Mouse (Mus musculus) liver, embryonic 14.5 days (tissue): ENCODE data around the gene Tnrc18. TPM values are rescaled to one million over a fixed set of nuclear protein-coding genes. Genes with fewer than 3 reads are reported as not detected.

Experiments
- ATAC-seq: fragments of 200-750 bp; cut with Nextera tagmentation; 2 replicates; pipeline ENCODE4 v1.8.0; 2017; ENCODE audit warnings: moderate number of reproducible peaks, mild to moderate bottlenecking, moderate library complexity; ENCODE audit not compliant: insufficient read depth
- DNase-seq, 3 experiments: peaks; one replicate each; pipeline ENCODE4 v3.0.0-alpha.2; 2012 to 2013; ENCODE audit warnings: low read depth in 3 of 3, low spot score in 3 of 3
- H3K27ac ChIP-seq: fragments of 300-500 bp; sonication (generic); 2 replicates; pipeline ENCODE4 v1.5.1; 2014; ENCODE audit warnings: moderate library complexity, mild to moderate bottlenecking, control low read depth, inconsistent platforms
- H3K27me3 ChIP-seq: fragments of 300-500 bp; sonication (generic); 2 replicates; pipeline ENCODE4 v1.6.1; 2014; ENCODE audit warnings: mild to moderate bottlenecking, low read length, moderate library complexity; ENCODE audit not compliant: control insufficient read depth, insufficient read depth
- H3K36me3 ChIP-seq: fragments of 300-500 bp; sonication (generic); replicated peaks from 2 replicates; pipeline ENCODE4 v1.6.1; 2014; ENCODE audit warnings: low read depth; ENCODE audit not compliant: control insufficient read depth, insufficient read depth
- H3K4me1 ChIP-seq, 2 experiments: fragments of 200-500 bp in 1 of 2; fragments of 300-500 bp in 1 of 2; sonication (generic) in 1 of 2; replicated peaks; 2 replicates each; pipeline ENCODE4 v1.6.1; 2012 to 2014; ENCODE audit warnings: antibody characterized with exemption in 1 of 2, inconsistent platforms in 1 of 2, low read length in 1 of 2; ENCODE audit not compliant: control insufficient read depth in 2 of 2, insufficient read depth in 2 of 2
- H3K4me2 ChIP-seq: fragments of 300-500 bp; sonication (generic); 2 replicates; pipeline ENCODE4 v1.6.1; 2014; ENCODE audit warnings: low read depth, mild to moderate bottlenecking, control low read depth, moderate library complexity
- H3K4me3 ChIP-seq, 2 experiments: fragments of 200-500 bp in 1 of 2; fragments of 300-500 bp in 1 of 2; sonication (generic) in 1 of 2; 2 replicates each; pipeline ENCODE4 v1.5.1; 2012 to 2014; ENCODE audit warnings: low read depth in 2 of 2, low read length in 2 of 2, mild to moderate bottlenecking in 2 of 2, control low read depth in 1 of 2, inconsistent platforms in 1 of 2, moderate library complexity in 1 of 2; ENCODE audit not compliant: insufficient read depth in 1 of 2
- H3K9ac ChIP-seq: fragments of 300-500 bp; sonication (generic); replicated peaks from 2 replicates; pipeline ENCODE4 v1.6.1; 2014; ENCODE audit warnings: mild to moderate bottlenecking, control low read depth, moderate library complexity
- H3K9me3 ChIP-seq: fragments of 300-500 bp; sonication (generic); 2 replicates; pipeline ENCODE4 v1.6.1; 2016; ENCODE audit warnings: low read length, mixed read lengths; ENCODE audit not compliant: control insufficient read depth
- CTCF ChIP-seq: IDR thresholded peaks from 2 replicates; pipeline ENCODE4 v1.5.1; 2016; ENCODE audit warnings: antibody characterized with exemption, low read depth, control low read depth
- EP300 ChIP-seq: IDR thresholded peaks from 2 replicates; pipeline ENCODE4 v1.6.1; 2016; ENCODE audit warnings: antibody characterized with exemption, low read depth
- WGBS: fragments of 180-500 bp; shearing (Covaris S2); extraction: QIAGEN DNeasy Blood & Tissue Kit; methylation state at CpG from one replicate; pipeline ENCODE4 v1.1.7; 2014; ENCODE audit not compliant: insufficient replicate concordance; 5-methylcytosine and 5-hydroxymethylcytosine counted together
- polyA plus RNA-seq, 2 experiments: library from polyadenylated mRNA; depleted of rRNA in 1 of 2; stranded (reverse) in 1 of 2; unstranded in 1 of 2; fragments of >200 nt; fragmentation: Nextera tagmentation in 1 of 2; extraction: Ambion mirVana in 1 of 2; gene quantifications; 2 replicates each; pipeline versions ENCODE4 v1.2.1 to v1.2.3; 2012 to 2014

Tnrc18 gene
- polyA plus RNA-seq, 2 experiments, result 2.3 to 2.9 TPM

GRCm38 (mm10) chr5:142800656-142801055 lies 16.8 kb downstream of the Tnrc18 start:
- Histone ChIP-seq H3K4me3 (no peak overlapping the region), H3K27ac (peak overlapping the region; percentile 94), H3K9ac (0 out of 2 replicates have a peak overlapping the region, but pooled peaks have one; percentile 38), H3K9me3 (no peaks in the 10 kb centered on the region), H3K4me2 (peak overlapping the region; percentile 77), H3K36me3 (no peaks in the 10 kb centered on the region), H3K4me1 (peaks cover 50 to 53% of the 10 kb centered on the region in 2 experiments), H3K27me3 (no peaks in the 10 kb centered on the region)
- ATAC-seq (no peak), DNase-seq (no peak)
- TF ChIP-seq CTCF (no peak), EP300 (no peak)
- WGBS, result 19% methylated on average over 6 of the region's 6 CpGs

DNA sequence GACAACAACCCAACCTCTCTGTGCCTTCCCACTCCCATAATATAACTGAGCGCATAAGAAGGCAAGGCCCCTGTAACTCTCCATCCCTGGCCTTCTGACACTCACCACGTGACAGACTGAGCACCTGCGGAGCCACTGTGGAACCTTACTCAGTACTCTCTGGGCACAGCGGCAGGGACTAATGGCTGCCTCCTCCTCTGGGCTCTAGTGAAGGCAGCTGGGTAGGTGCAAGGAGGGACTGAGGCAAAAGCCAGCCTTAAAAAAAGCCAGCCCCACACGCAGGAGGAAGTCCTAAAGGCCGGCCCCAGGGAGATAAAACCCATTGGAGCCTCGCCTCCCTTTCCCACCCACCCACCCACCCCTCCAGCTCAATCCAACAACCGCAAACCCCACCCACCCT lies 17.3 kb downstream of the Tnrc18 start:
- TF ChIP-seq CTCF, result no peak
- no peak for TF ChIP-seq EP300
- ATAC-seq, result peak; percentile 59
- H3K4me2 ChIP-seq, result peak overlapping the region; percentile 77

GRCm38 (mm10) chr5:142799259-142799658 lies 18.2 kb downstream of the Tnrc18 start:
- H3K27ac ChIP-seq, result no peak overlapping the region
- peaks cover 50 to 53% of the 10 kb centered on the region in 2 experiments for H3K4me1 ChIP-seq
- 69% methylated on average over 4 of the region's 4 CpGs for WGBS
- H3K27me3 ChIP-seq, result no peaks in the 10 kb centered on the region
- peak overlapping the region; percentile 77 for H3K4me2 ChIP-seq
- no peaks in the 10 kb centered on the region for H3K36me3 ChIP-seq
- DNase-seq (no peak), ATAC-seq (no peak)
- H3K4me3 ChIP-seq, result peak overlapping the region; percentile 43 to 55; a peak in 3 of 4 replicates
- TF ChIP-seq EP300 (no peak), CTCF (no peak)
- peak overlapping the region; percentile 63 for H3K9ac ChIP-seq
- H3K9me3 ChIP-seq, result no peaks in the 10 kb centered on the region

More for the DNA sequence above, 17.3 kb downstream of the Tnrc18 start:
- no peaks in the 10 kb centered on the region for H3K36me3 ChIP-seq
- WGBS, result 13% methylated on average over 8 of the region's 8 CpGs
- H3K9me3 ChIP-seq, result no peaks in the 10 kb centered on the region
- H3K27ac ChIP-seq, result peak overlapping the region; percentile 94
- H3K27me3 ChIP-seq, result no peaks in the 10 kb centered on the region
- peak overlapping the region; percentile 43 to 55 for H3K4me3 ChIP-seq
- peaks cover 50 to 53% of the 10 kb centered on the region in 2 experiments for H3K4me1 ChIP-seq
- no peak for DNase-seq
- H3K9ac ChIP-seq, result peak overlapping the region; percentile 63

DNA sequence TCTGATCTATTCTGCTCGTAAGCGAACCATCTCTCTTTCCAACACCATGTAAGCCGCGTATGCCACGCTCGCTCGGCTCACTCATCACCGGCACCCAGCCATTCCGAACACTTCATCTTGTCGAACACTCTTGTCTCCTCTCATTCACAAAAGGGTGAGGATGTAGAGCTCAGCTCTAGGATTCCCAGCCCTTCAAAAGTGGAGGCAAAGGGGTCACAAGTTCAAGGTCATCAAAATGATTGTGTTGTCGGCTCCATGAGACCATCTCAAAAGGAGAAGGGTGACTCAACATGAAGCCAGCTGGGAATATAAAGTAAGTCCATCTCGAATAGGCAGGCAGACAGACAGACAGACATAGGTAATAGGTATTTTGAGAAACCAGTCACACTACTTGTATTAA lies 19.3 kb downstream of the Tnrc18 start:
- TF ChIP-seq CTCF (no peak), EP300 (no peak)
- H3K4me1 ChIP-seq, result peaks cover 40 to 44% of the 10 kb centered on the region in 2 experiments

DNA sequence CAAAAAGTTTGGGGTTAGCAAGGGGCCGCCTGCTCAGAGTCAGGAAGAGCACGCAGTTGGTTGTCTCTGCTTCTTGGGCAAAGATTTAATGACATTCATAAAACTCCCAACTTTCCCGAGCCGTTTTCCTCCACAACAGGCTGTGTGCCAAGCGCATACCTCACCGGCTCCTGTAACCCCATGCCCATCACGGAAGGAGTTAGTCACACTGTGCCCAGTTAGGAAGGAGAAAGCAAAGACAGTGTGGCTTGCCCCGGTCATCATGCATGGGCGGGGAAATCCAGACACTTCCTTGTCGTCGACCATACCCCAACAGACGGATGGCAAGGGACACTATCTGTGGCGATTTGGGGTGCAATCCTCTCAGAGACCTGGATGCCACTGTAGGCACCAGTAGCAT lies 19.8 kb downstream of the Tnrc18 start:
- H3K4me1 ChIP-seq, result peaks cover 35 to 38% of the 10 kb centered on the region in 2 experiments
- TF ChIP-seq EP300, result no peak
- no peak for TF ChIP-seq CTCF
- no peaks in the 10 kb centered on the region for H3K27me3 ChIP-seq
- H3K9ac ChIP-seq, result no peak overlapping the region
- no peak overlapping the region for H3K27ac ChIP-seq
- H3K4me3 ChIP-seq, result no peak overlapping the region
- H3K4me2 ChIP-seq, result no peak overlapping the region
- ATAC-seq (no peak), DNase-seq (no peak)
- 73% methylated on average over 13 of the region's 13 CpGs for WGBS
- no peaks in the 10 kb centered on the region for H3K36me3 ChIP-seq
- H3K9me3 ChIP-seq, result no peaks in the 10 kb centered on the region

More for the DNA sequence above, 19.3 kb downstream of the Tnrc18 start:
- no peaks in the 10 kb centered on the region for H3K9me3 ChIP-seq
- H3K27ac ChIP-seq, result no peak overlapping the region
- ATAC-seq, result no peak
- no peak overlapping the region for H3K9ac ChIP-seq
- no peak overlapping the region for H3K4me2 ChIP-seq
- H3K36me3 ChIP-seq, result no peaks in the 10 kb centered on the region
- H3K4me3 ChIP-seq, result no peak overlapping the region
- H3K27me3 ChIP-seq, result no peaks in the 10 kb centered on the region
- 86% methylated on average over 12 of the region's 12 CpGs for WGBS
- no peak for DNase-seq
